Mouse (Mus musculus): ENCODE data around the gene Hormad2. TPM values are rescaled to one million over a fixed set of nuclear protein-coding genes. Genes with fewer than 3 reads are reported as not detected.

Hormad2 gene
- polyA plus RNA-seq, 1 experiment from 2014 or later = 0.10 TPM

- H3K27ac ChIP-seq = peak overlapping the region; percentile 84
- ATAC-seq (ENCODE audit: insufficient number of reproducible peaks, insufficient read depth, low FRiP score, low TSS enrichment) = peak; percentile 81
- 0 out of 2 replicates have a peak overlapping the region, but pooled peaks have one; percentile 6 for H3K4me3 ChIP-seq
- 14% methylated on average over 25 of the region's 25 CpGs for WGBS
- H3K9me3 ChIP-seq = no peaks in the 10 kb centered on the region
- peak overlapping the region; percentile 43 for H3K4me2 ChIP-seq (replicated peaks)
- H3K27me3 ChIP-seq = peaks cover 11% of the 10 kb centered on the region; the same call in 1 of the 2 replicates
- no peaks in the 10 kb centered on the region for H3K36me3 ChIP-seq
- peaks cover 22% of the 10 kb centered on the region for H3K4me1 ChIP-seq
- H3K9ac ChIP-seq = peak overlapping the region; percentile 24; the same call in 1 of the 2 replicates
Measured at GRCm38 (mm10) chr11:4308514-4309450, 132.1 kb downstream of the Hormad2 start.

GRCm38 (mm10) chr11:4308060-4308513 is 132.8 kb downstream of the Hormad2 start:
- 4% methylated on average over 6 of the region's 6 CpGs for WGBS
- Histone ChIP-seq H3K27ac (peak overlapping the region; percentile 84), H3K4me3 (0 out of 2 replicates have a peak overlapping the region, but pooled peaks have one; percentile 6)

DNA sequence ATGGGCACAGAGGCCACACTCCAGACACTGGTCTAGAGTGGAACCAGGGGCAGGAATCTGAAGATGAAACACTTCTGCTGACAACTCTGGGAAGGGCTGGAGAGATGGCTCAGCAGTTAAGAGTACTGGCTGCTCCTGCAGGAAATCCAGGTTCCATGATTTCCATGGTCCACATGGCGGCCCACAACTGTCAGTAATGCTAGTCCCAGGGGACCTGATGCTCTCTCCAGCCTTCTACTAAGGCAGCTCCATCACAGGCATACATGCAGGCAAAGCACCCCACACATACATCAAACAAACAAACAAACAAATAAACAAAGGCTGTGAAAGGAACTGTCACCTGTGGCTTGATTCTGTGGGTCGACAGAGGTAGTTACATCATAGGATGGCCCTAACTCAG is 134.8 kb downstream of the Hormad2 start:
- peaks cover 34% of the 10 kb centered on the region for H3K4me1 ChIP-seq
- ATAC-seq (ENCODE audit: insufficient number of reproducible peaks, insufficient read depth, low FRiP score, low TSS enrichment) = no peak
- no peak overlapping the region for H3K4me2 ChIP-seq (replicated peaks)
- no peak overlapping the region for H3K9ac ChIP-seq
- no peaks in the 10 kb centered on the region for H3K9me3 ChIP-seq
- WGBS = 52% methylated on average over 2 of the region's 2 CpGs
- H3K27me3 ChIP-seq = peaks cover 5% of the 10 kb centered on the region; the same call in 1 of the 2 replicates
- H3K36me3 ChIP-seq = no peaks in the 10 kb centered on the region
- no peak overlapping the region for H3K4me3 ChIP-seq
- H3K27ac ChIP-seq = no peak overlapping the region

More at GRCm38 (mm10) chr11:4308060-4308513, 132.8 kb downstream of the Hormad2 start:
- Histone ChIP-seq H3K36me3 (no peaks in the 10 kb centered on the region), H3K27me3 (peaks cover 9% of the 10 kb centered on the region; the same call in 1 of the 2 replicates), H3K9ac (peak overlapping the region; percentile 24; the same call in 1 of the 2 replicates), H3K4me2 (replicated peaks) (peak overlapping the region; percentile 43), H3K4me1 (peaks cover 22% of the 10 kb centered on the region), H3K9me3 (no peaks in the 10 kb centered on the region)
- ATAC-seq (ENCODE audit: insufficient number of reproducible peaks, insufficient read depth, low FRiP score, low TSS enrichment) = no peak

DNA sequence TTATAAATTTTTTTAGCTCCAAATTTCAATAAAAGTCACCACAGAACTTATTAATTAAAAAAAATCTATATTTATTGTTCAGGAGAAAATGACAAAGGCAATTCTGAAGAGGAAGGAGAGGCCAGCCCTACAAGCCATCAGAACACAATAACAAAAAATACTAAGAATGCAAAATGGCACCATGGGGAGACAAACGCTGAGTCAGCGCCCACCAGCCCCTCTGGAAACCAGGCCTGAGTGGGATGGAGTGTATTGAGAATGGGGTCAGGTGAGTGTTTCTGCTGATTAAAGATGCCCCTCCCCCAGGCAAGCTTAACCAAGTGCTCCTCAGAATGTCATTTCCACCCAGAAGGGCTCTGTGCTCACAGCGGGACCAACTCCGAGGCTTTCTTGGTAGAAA is 135.8 kb downstream of the Hormad2 start:
- Histone ChIP-seq H3K27me3 (no peaks in the 10 kb centered on the region), H3K4me3 (no peak overlapping the region), H3K36me3 (no peaks in the 10 kb centered on the region), H3K4me1 (peaks cover 31% of the 10 kb centered on the region), H3K27ac (no peak overlapping the region), H3K9me3 (no peaks in the 10 kb centered on the region), H3K4me2 (replicated peaks) (no peak overlapping the region), H3K9ac (no peak overlapping the region)
- no peak for ATAC-seq (ENCODE audit: insufficient number of reproducible peaks, insufficient read depth, low FRiP score, low TSS enrichment)
- whole genome bisulfite sequencing = 83% methylated on average over 4 of the region's 4 CpGs

DNA sequence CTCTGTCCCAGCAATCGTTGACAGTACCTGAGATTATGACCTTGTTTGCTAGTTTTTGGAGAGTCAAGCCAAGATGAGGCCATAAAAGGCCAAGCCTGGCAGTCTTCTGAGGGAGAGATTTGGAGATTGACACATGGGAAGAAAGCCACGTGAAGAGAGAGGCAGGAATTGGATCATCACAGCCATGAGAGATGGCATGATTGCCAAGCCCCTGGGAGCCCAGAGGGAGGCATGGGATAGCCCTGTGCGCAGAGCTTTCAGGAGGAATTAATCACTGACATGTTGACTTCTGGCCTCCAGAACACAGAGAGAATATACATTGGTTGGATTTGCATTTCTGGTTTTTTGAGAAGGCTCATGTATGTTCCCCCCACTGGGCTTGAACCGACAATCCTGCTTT is 136.7 kb downstream of the Hormad2 start:
- no peak overlapping the region for H3K27ac ChIP-seq
- no peaks in the 10 kb centered on the region for H3K36me3 ChIP-seq
- H3K9ac ChIP-seq = no peak overlapping the region
- no peaks in the 10 kb centered on the region for H3K9me3 ChIP-seq
- H3K4me2 ChIP-seq (replicated peaks) = no peak overlapping the region
- peaks cover 33% of the 10 kb centered on the region for H3K4me1 ChIP-seq
- H3K4me3 ChIP-seq = no peak overlapping the region
- H3K27me3 ChIP-seq = no peaks in the 10 kb centered on the region
- WGBS = 73% methylated on average over 4 of the region's 4 CpGs
- no peak for ATAC-seq (ENCODE audit: insufficient number of reproducible peaks, insufficient read depth, low FRiP score, low TSS enrichment)

GRCm38 (mm10) chr11:4303033-4303432 is 137.9 kb downstream of the Hormad2 start:
- 47% methylated on average over 9 of the region's 9 CpGs for WGBS
- no peak overlapping the region for H3K4me3 ChIP-seq
- H3K27ac ChIP-seq = peak overlapping the region; percentile 69; the same call in 1 of the 2 replicates
- H3K9ac ChIP-seq = no peak overlapping the region
- no peaks in the 10 kb centered on the region for H3K36me3 ChIP-seq
- no peaks in the 10 kb centered on the region for H3K27me3 ChIP-seq
- no peak overlapping the region for H3K4me2 ChIP-seq (replicated peaks)
- ATAC-seq (ENCODE audit: insufficient number of reproducible peaks, insufficient read depth, low FRiP score, low TSS enrichment) = no peak
- H3K4me1 ChIP-seq = peaks cover 25% of the 10 kb centered on the region
- H3K9me3 ChIP-seq = no peaks in the 10 kb centered on the region

- WGBS = 5% methylated on average over 5 of the region's 5 CpGs
- no peak for ATAC-seq (ENCODE audit: insufficient number of reproducible peaks, insufficient read depth, low FRiP score, low TSS enrichment)
- H3K36me3 ChIP-seq = no peaks in the 10 kb centered on the region
- no peaks in the 10 kb centered on the region for H3K9me3 ChIP-seq
- H3K4me3 ChIP-seq = no peak overlapping the region
- H3K27ac ChIP-seq = peak overlapping the region; percentile 69
- H3K9ac ChIP-seq = no peak overlapping the region
- no peaks in the 10 kb centered on the region for H3K27me3 ChIP-seq
- peaks cover 22% of the 10 kb centered on the region for H3K4me1 ChIP-seq
- H3K4me2 ChIP-seq (replicated peaks) = no peak overlapping the region
Measured at GRCm38 (mm10) chr11:4302363-4302913, 138.5 kb downstream of the Hormad2 start.

- H3K36me3 ChIP-seq = no peaks in the 10 kb centered on the region
- 84% methylated on average over 3 of the region's 3 CpGs for WGBS
Measured at GRCm38 (mm10) chr11:4300683-4301082, 140.2 kb downstream of the Hormad2 start.

DNA sequence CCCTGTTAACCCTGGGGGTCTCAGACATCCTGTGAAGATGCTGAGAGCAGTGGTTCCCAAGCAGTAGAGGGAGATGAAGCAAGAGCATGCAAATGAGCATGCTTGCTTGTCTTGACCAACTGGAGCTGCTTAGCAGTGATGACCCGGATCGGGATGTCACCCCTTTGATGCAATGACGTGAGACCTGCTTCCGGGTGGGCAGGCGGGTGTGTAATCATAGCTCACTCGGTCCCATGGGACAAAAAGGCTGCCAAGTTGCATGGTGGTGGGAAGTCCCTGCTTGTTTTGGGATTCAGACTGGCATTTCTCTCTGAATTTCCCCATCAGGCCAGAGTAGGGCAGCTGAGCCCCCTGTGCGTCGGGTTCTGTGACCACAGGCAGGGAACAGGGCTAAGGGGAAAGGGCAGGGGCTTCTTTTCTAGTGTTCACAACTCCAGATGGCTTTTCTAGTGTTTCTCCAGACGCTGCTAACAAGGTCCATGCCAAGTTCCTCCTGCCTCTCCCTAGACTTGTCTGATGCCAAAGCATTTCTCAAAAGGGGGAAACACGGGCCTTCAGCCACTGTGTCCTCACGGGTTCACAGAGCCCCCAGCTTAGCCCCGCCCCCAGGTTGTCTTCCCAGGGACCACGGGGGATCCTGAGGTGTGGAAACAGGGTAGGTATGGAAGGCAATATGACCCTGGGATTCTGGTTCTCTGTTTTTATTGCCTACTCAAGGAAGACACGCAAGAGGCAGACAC is 141.0 kb downstream of the Hormad2 start:
- H3K9ac ChIP-seq = no peak overlapping the region
- H3K4me3 ChIP-seq = no peak overlapping the region
- WGBS = 66% methylated on average over 14 of the region's 14 CpGs
- ATAC-seq (ENCODE audit: insufficient number of reproducible peaks, insufficient read depth, low FRiP score, low TSS enrichment) = no peak
- H3K36me3 ChIP-seq = no peaks in the 10 kb centered on the region
- H3K4me1 ChIP-seq = peaks cover 24% of the 10 kb centered on the region
- no peaks in the 10 kb centered on the region for H3K9me3 ChIP-seq
- H3K4me2 ChIP-seq (replicated peaks) = no peak overlapping the region
- H3K27ac ChIP-seq = no peak overlapping the region
- no peaks in the 10 kb centered on the region for H3K27me3 ChIP-seq

More at GRCm38 (mm10) chr11:4300683-4301082, 140.2 kb downstream of the Hormad2 start:
- no peak overlapping the region for H3K4me2 ChIP-seq (replicated peaks)
- peaks cover 22% of the 10 kb centered on the region for H3K4me1 ChIP-seq
- no peaks in the 10 kb centered on the region for H3K27me3 ChIP-seq
- ATAC-seq (ENCODE audit: insufficient number of reproducible peaks, insufficient read depth, low FRiP score, low TSS enrichment) = no peak
- H3K4me3 ChIP-seq = no peak overlapping the region
- no peak overlapping the region for H3K27ac ChIP-seq
- H3K9ac ChIP-seq = no peak overlapping the region
- H3K9me3 ChIP-seq = no peaks in the 10 kb centered on the region

DNA sequence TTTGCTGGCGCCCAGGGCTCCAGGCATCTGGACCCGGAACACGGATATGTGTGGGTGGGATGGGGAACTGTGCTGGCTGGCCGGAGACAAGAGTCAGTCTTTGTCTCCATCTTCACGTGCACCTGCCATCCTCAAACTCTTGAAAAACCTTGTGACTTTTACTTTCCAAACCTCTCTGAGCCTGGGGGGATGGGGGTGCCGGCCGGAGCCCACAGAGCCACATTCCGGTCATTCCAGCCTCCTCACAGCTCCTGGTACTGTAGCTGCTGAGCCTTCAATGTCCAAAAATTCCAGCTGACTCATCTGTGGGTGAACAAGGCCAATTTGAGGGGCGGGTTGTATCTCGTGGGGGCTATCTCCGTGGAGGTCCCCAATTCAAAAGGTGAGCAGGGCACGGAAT is 141.7 kb downstream of the Hormad2 start:
- Histone ChIP-seq H3K9me3 (no peaks in the 10 kb centered on the region), H3K27ac (no peak overlapping the region)
- 34% methylated on average over 12 of the region's 12 CpGs for WGBS

DNA sequence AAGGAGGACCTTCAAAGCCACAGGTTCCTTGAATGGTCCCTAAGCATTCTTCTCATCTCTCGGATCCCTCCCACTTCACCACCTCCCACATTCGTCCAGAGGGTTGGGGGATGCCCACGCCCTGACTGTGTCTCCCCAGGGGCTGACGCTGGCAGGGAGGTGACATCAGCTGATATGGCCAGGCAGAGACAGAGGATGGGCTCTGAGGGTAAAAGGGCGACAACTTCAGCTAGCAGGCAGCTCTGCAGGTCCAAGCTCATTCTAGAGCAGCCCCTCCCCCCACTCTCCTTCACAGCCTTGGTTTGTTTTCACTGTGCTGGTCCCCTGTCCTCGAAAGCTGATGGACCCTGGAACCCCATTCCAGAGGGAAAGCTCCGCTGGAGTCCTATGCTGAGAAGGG is 142.3 kb downstream of the Hormad2 start:
- H3K4me3 ChIP-seq = no peak overlapping the region
- H3K4me2 ChIP-seq (replicated peaks) = no peak overlapping the region
- peaks cover 27% of the 10 kb centered on the region for H3K4me1 ChIP-seq
- WGBS = 44% methylated on average over 7 of the region's 7 CpGs
- no peak overlapping the region for H3K27ac ChIP-seq
- H3K9ac ChIP-seq = no peak overlapping the region
- H3K36me3 ChIP-seq = no peaks in the 10 kb centered on the region
- ATAC-seq (ENCODE audit: insufficient number of reproducible peaks, insufficient read depth, low FRiP score, low TSS enrichment) = no peak
- H3K27me3 ChIP-seq = no peaks in the 10 kb centered on the region
- no peaks in the 10 kb centered on the region for H3K9me3 ChIP-seq

More for the DNA sequence above, 141.7 kb downstream of the Hormad2 start:
- Histone ChIP-seq H3K4me3 (no peak overlapping the region), H3K4me1 (peaks cover 27% of the 10 kb centered on the region), H3K4me2 (replicated peaks) (no peak overlapping the region), H3K27me3 (no peaks in the 10 kb centered on the region), H3K36me3 (no peaks in the 10 kb centered on the region), H3K9ac (no peak overlapping the region)
- no peak for ATAC-seq (ENCODE audit: insufficient number of reproducible peaks, insufficient read depth, low FRiP score, low TSS enrichment)
